Mouse (Mus musculus): ENCODE measurements around the gene Fermt1. TPM values are rescaled to one million over a fixed set of nuclear protein-coding genes. Genes with fewer than 3 reads are reported as not detected.
A peak's percentile ranks its signal among the peaks of the same experiment; 100 is the strongest.

The Fermt1 gene
- total RNA-seq, 1 experiment = 2.7 TPM

GRCm38 (mm10) chr2:132906763-132907162, 38.9 kb downstream of the Fermt1 start:
- TF ChIP-seq ZNF384 (IDR thresholded peaks at IDR 0.05; ENCODE audit: low read depth, low read length) (no peak), ZC3H11A (IDR thresholded peaks at IDR 0.05; ENCODE audit: borderline replicate concordance, low read depth, low read length) (peak; percentile 62)
- DNase-seq (ENCODE audit: low read depth, low spot score) = peak; percentile 38
- Histone ChIP-seq H3K27ac (ENCODE audit: insufficient read depth, low read depth, low read length, poor library complexity, severe bottlenecking) (no peak overlapping the region), H3K4me1 (ENCODE audit: control insufficient read depth in 2 of 2, insufficient read depth in 2 of 2, low read length in 2 of 2, poor library complexity in 1 of 2) (no peaks in the 10 kb centered on the region), H3K36me3 (ENCODE audit: control insufficient read depth, insufficient read depth, low read length, poor library complexity, severe bottlenecking) (no peaks in the 10 kb centered on the region), H3K4me3 (ENCODE audit: insufficient read depth in 1 of 2, low read depth in 1 of 2, low read length in 2 of 2, poor library complexity in 1 of 2, severe bottlenecking in 1 of 2) (no peak overlapping the region), H3K9me3 (ENCODE audit: control insufficient read depth, insufficient read depth, low read depth, low read length) (no peaks in the 10 kb centered on the region), H3K9ac (ENCODE audit: insufficient read depth, low read depth, low read length, poor library complexity, severe bottlenecking) (no peak overlapping the region)
- in situ Hi-C loops (cut with MboI; ENCODE audit: low sequenced_read_pairs in 2 of 2, unreplicated experiment in 2 of 2) = loop anchor here (10.0 to 25.0 kb wide), 3 partner anchors 392 to 594 kb away; no protein-coding TSS in a partner anchor

GRCm38 (mm10) chr2:132904961-132905360, 40.7 kb downstream of the Fermt1 start:
- H3K4me3 ChIP-seq (ENCODE audit: insufficient read depth in 1 of 2, low read depth in 1 of 2, low read length in 2 of 2, poor library complexity in 1 of 2, severe bottlenecking in 1 of 2) = no peak overlapping the region
- TF ChIP-seq MAFK (IDR thresholded peaks at IDR 0.05; ENCODE audit: insufficient read depth, low read depth, low read length) (no peak), CHD2 (IDR thresholded peaks at IDR 0.05; ENCODE audit: low read depth, low read length) (no peak), HCFC1 (IDR thresholded peaks at IDR 0.05; ENCODE audit: borderline replicate concordance, insufficient read depth, low read length) (no peak), ZNF384 (IDR thresholded peaks at IDR 0.05; ENCODE audit: low read depth, low read length) (no peak), ZC3H11A (IDR thresholded peaks at IDR 0.05; ENCODE audit: borderline replicate concordance, low read depth, low read length) (no peak)
- H3K27ac ChIP-seq (ENCODE audit: insufficient read depth, low read depth, low read length, poor library complexity, severe bottlenecking) = no peak overlapping the region
- H3K9me3 ChIP-seq (ENCODE audit: control insufficient read depth, insufficient read depth, low read depth, low read length) = no peaks in the 10 kb centered on the region
- no peaks in the 10 kb centered on the region for H3K4me1 ChIP-seq (ENCODE audit: control insufficient read depth in 2 of 2, insufficient read depth in 2 of 2, low read length in 2 of 2, poor library complexity in 1 of 2)
- DNase-seq (ENCODE audit: low read depth, low spot score) = no peak
- in situ Hi-C loops (cut with MboI; ENCODE audit: low sequenced_read_pairs in 2 of 2, unreplicated experiment in 2 of 2) = loop anchor here (10.0 to 25.0 kb wide), 3 partner anchors 390 to 593 kb away; no protein-coding TSS in a partner anchor
- H3K36me3 ChIP-seq (ENCODE audit: control insufficient read depth, insufficient read depth, low read length, poor library complexity, severe bottlenecking) = no peaks in the 10 kb centered on the region
- no peak overlapping the region for H3K9ac ChIP-seq (ENCODE audit: insufficient read depth, low read depth, low read length, poor library complexity, severe bottlenecking)

- in situ Hi-C loops (cut with MboI; ENCODE audit: low sequenced_read_pairs in 2 of 2, unreplicated experiment in 2 of 2) = loop anchor here (10.0 to 25.0 kb wide), 3 partner anchors 389 to 591 kb away; no protein-coding TSS in a partner anchor
- no peak overlapping the region for H3K27ac ChIP-seq (ENCODE audit: insufficient read depth, low read depth, low read length, poor library complexity, severe bottlenecking)
- no peaks in the 10 kb centered on the region for H3K36me3 ChIP-seq (ENCODE audit: control insufficient read depth, insufficient read depth, low read length, poor library complexity, severe bottlenecking)
- no peak overlapping the region for H3K4me3 ChIP-seq (ENCODE audit: insufficient read depth in 1 of 2, low read depth in 1 of 2, low read length in 2 of 2, poor library complexity in 1 of 2, severe bottlenecking in 1 of 2)
- TF ChIP-seq HCFC1 (IDR thresholded peaks at IDR 0.05; ENCODE audit: borderline replicate concordance, insufficient read depth, low read length) = no peak
- peak; percentile 72 for TF ChIP-seq ZC3H11A (IDR thresholded peaks at IDR 0.05; ENCODE audit: borderline replicate concordance, low read depth, low read length)
- H3K9me3 ChIP-seq (ENCODE audit: control insufficient read depth, insufficient read depth, low read depth, low read length) = no peaks in the 10 kb centered on the region
- H3K4me1 ChIP-seq (ENCODE audit: control insufficient read depth in 2 of 2, insufficient read depth in 2 of 2, low read length in 2 of 2, poor library complexity in 1 of 2) = no peaks in the 10 kb centered on the region
- peak; percentile 58 for DNase-seq (ENCODE audit: low read depth, low spot score)
- H3K9ac ChIP-seq (ENCODE audit: insufficient read depth, low read depth, low read length, poor library complexity, severe bottlenecking) = no peak overlapping the region
Observed at GRCm38 (mm10) chr2:132903498-132903897, 42.2 kb downstream of the Fermt1 start.

GRCm38 (mm10) chr2:132902056-132902455, 43.6 kb downstream of the Fermt1 start:
- no peak overlapping the region for H3K27ac ChIP-seq (ENCODE audit: insufficient read depth, low read depth, low read length, poor library complexity, severe bottlenecking)
- H3K36me3 ChIP-seq (ENCODE audit: control insufficient read depth, insufficient read depth, low read length, poor library complexity, severe bottlenecking) = no peaks in the 10 kb centered on the region
- H3K9ac ChIP-seq (ENCODE audit: insufficient read depth, low read depth, low read length, poor library complexity, severe bottlenecking) = no peak overlapping the region
- H3K4me3 ChIP-seq (ENCODE audit: insufficient read depth in 1 of 2, low read depth in 1 of 2, low read length in 2 of 2, poor library complexity in 1 of 2, severe bottlenecking in 1 of 2) = no peak overlapping the region
- TF ChIP-seq MAFK (IDR thresholded peaks at IDR 0.05; ENCODE audit: insufficient read depth, low read depth, low read length) (no peak), CHD2 (IDR thresholded peaks at IDR 0.05; ENCODE audit: low read depth, low read length) (no peak), ZNF384 (IDR thresholded peaks at IDR 0.05; ENCODE audit: low read depth, low read length) (no peak), ZC3H11A (IDR thresholded peaks at IDR 0.05; ENCODE audit: borderline replicate concordance, low read depth, low read length) (no peak), HCFC1 (IDR thresholded peaks at IDR 0.05; ENCODE audit: borderline replicate concordance, insufficient read depth, low read length) (no peak)
- no peaks in the 10 kb centered on the region for H3K4me1 ChIP-seq (ENCODE audit: control insufficient read depth in 2 of 2, insufficient read depth in 2 of 2, low read length in 2 of 2, poor library complexity in 1 of 2)
- no peaks in the 10 kb centered on the region for H3K9me3 ChIP-seq (ENCODE audit: control insufficient read depth, insufficient read depth, low read depth, low read length)
- in situ Hi-C loops (cut with MboI; ENCODE audit: low sequenced_read_pairs in 2 of 2, unreplicated experiment in 2 of 2) = loop anchor here (10.0 to 25.0 kb wide), 3 partner anchors 387 to 590 kb away; no protein-coding TSS in a partner anchor
- no peak for DNase-seq (ENCODE audit: low read depth, low spot score)

GRCm38 (mm10) chr2:132901636-132902035, 44.1 kb downstream of the Fermt1 start:
- H3K4me3 ChIP-seq (ENCODE audit: insufficient read depth in 1 of 2, low read depth in 1 of 2, low read length in 2 of 2, poor library complexity in 1 of 2, severe bottlenecking in 1 of 2) = no peak overlapping the region
- no peak for TF ChIP-seq CHD2 (IDR thresholded peaks at IDR 0.05; ENCODE audit: low read depth, low read length)
- no peak for TF ChIP-seq MAFK (IDR thresholded peaks at IDR 0.05; ENCODE audit: insufficient read depth, low read depth, low read length)
- TF ChIP-seq HCFC1 (IDR thresholded peaks at IDR 0.05; ENCODE audit: borderline replicate concordance, insufficient read depth, low read length) = no peak
- TF ChIP-seq ZNF384 (IDR thresholded peaks at IDR 0.05; ENCODE audit: low read depth, low read length) = no peak
- TF ChIP-seq ZC3H11A (IDR thresholded peaks at IDR 0.05; ENCODE audit: borderline replicate concordance, low read depth, low read length) = no peak
- no peaks in the 10 kb centered on the region for H3K4me1 ChIP-seq (ENCODE audit: control insufficient read depth in 2 of 2, insufficient read depth in 2 of 2, low read length in 2 of 2, poor library complexity in 1 of 2)
- DNase-seq (ENCODE audit: low read depth, low spot score) = no peak
- no peaks in the 10 kb centered on the region for H3K9me3 ChIP-seq (ENCODE audit: control insufficient read depth, insufficient read depth, low read depth, low read length)
- in situ Hi-C loops (cut with MboI; ENCODE audit: low sequenced_read_pairs in 2 of 2, unreplicated experiment in 2 of 2) = loop anchor here (10.0 to 25.0 kb wide), 3 partner anchors 387 to 589 kb away; no protein-coding TSS in a partner anchor
- no peak overlapping the region for H3K9ac ChIP-seq (ENCODE audit: insufficient read depth, low read depth, low read length, poor library complexity, severe bottlenecking)
- no peak overlapping the region for H3K27ac ChIP-seq (ENCODE audit: insufficient read depth, low read depth, low read length, poor library complexity, severe bottlenecking)
- H3K36me3 ChIP-seq (ENCODE audit: control insufficient read depth, insufficient read depth, low read length, poor library complexity, severe bottlenecking) = no peaks in the 10 kb centered on the region

All from ES-E14 (cell line).